Mouse (Mus musculus) liver, adult 2 months (tissue): Measurements from ENCODE around the gene Ifrd1.

ENCODE experiments used
- CTCF ChIP-seq: fragments of 200-500 bp; IDR thresholded peaks from 2 replicates; pipeline ENCODE4 v1.5.1; 2011; ENCODE audit warnings: low read depth, low read length, control low read depth
- POLR2A ChIP-seq: fragments of 200-500 bp; IDR thresholded peaks from 2 replicates; pipeline ENCODE4 v1.6.1; 2011; ENCODE audit warnings: low read length, control low read depth; ENCODE audit not compliant: insufficient read depth; ENCODE audit errors: extremely low read depth

- TF ChIP-seq POLR2A, result no peak
- TF ChIP-seq CTCF, result no peak
Observed at GRCm38 (mm10) chr12:40154188-40154587, 94.1 kb downstream of the Ifrd1 start.
